Mouse (Mus musculus) lung, postnatal 25 days (tissue): ENCODE measurements around the gene Olfr1086.
"Not testable (repeated sequence)": the region's sequence is repeated elsewhere in the genome, so short reads cannot be mapped to it uniquely, and the experiment has no call there.

Experiments used
- DNase-seq: peaks from one replicate; pipeline ENCODE4 v3.0.0; 2022; ENCODE audit warnings: low spot score

Gene Olfr1086

DNA sequence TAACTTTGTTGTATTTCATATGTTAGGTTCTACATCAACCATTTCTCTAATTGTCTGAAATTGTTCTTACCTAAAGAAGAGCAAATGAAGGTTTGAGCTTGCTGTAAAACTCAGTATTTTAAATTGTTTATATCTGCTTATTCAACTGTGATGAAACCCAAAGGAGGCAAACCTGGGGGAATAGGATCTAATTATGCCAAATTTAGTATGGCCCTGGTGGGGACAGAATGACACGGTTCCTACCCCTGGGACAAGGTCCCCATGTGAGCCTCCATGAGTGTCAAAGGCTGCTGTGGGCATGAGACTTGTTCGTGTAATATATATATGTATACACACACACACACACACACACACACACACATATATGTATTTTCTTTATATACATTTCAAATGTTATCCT is at the start of gene Olfr1086:
TSS of gene Olfr1086 (minus strand) at position 101 of the 400 bp plus-strand sequence.
- no peak for DNase-seq

- DNase-seq = no peak
These were observed 18.4 kb upstream of the Olfr1086 start, which contains the start of gene Olfr1087 for GRCm38 (mm10) chr2:86698295-86698694. Gene Olfr1087 (minus strand): TSS chr2:86698395.

DNA sequence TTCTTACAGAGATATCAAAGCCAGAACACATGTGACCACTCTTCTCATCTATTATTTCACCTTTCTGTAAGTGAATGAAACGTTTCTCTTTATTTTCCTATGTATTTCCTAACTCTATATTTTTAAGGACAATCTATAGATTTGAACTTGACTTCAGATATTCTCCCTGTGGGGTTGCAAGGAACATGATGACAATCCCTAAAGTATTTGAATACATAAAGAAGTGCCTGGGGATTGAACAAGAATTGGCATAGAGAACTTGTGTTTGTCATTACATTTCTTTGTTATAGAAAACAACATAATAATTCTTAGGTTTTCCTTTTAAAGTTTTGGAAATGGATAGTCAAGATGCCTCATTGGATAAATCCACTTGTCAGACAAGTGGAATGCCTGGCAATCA is 18.0 kb downstream of the Olfr1086 start, which contains the start of gene Olfr1085:
TSS of gene Olfr1085 (minus strand) at position 101 of the 400 bp plus-strand sequence.
- DNase-seq = no peak

- DNase-seq = not testable (repeated sequence)
These were observed 40.3 kb downstream of the Olfr1086 start, which contains the start of gene Olfr1084 for GRCm38 (mm10) chr2:86639625-86640024. Gene Olfr1084 (minus strand): TSS chr2:86639725.
